Mouse (Mus musculus): ENCODE data around the gene Lrp3. TPM values are rescaled to one million over a fixed set of nuclear protein-coding genes. Genes with fewer than 3 reads are reported as not detected.

Gene Lrp3
- polyA plus RNA-seq (2017; shearing (Covaris generic)) = not detected

GRCm38 (mm10) chr7:35215225-35215624 is at the start of gene Lrp3:
Gene Lrp3 (minus strand): TSS chr7:35215498.

GRCm38 (mm10) chr7:35185889-35186569 is 29.3 kb downstream of the Lrp3 start, which contains the start of gene Slc7a10:
Gene Slc7a10 (plus strand): TSS chr7:35186385.

Other genes starting within 250 kb of the Lrp3 start
- gene Cebpg, start 158.9 kb downstream of the Lrp3 start, polyA plus RNA-seq (2017; shearing (Covaris generic)) = 52.4 TPM
- gene Cebpa, start 96.2 kb downstream of the Lrp3 start, polyA plus RNA-seq (2017; shearing (Covaris generic)) = not detected
- not detected for gene Slc7a10, start 29.1 kb downstream of the Lrp3 start, polyA plus RNA-seq (2017; shearing (Covaris generic))
- gene Gpatch1, start 102.9 kb upstream of the Lrp3 start, polyA plus RNA-seq (2017; shearing (Covaris generic)) = 10.6 TPM
- 0.29 TPM for gene Rhpn2, start 118.7 kb upstream of the Lrp3 start, polyA plus RNA-seq (2017; shearing (Covaris generic))
- 14.0 TPM for gene Faap24, start 181.3 kb upstream of the Lrp3 start, polyA plus RNA-seq (2017; shearing (Covaris generic))
- gene Cep89, start 181.5 kb upstream of the Lrp3 start, polyA plus RNA-seq (2017; shearing (Covaris generic)) = 11.7 TPM
- gene Slc7a9, start 233.3 kb upstream of the Lrp3 start, polyA plus RNA-seq (2017; shearing (Covaris generic)) = not detected